Mouse (Mus musculus): ENCODE results near the gene 4930412O13Rik.

DNA sequence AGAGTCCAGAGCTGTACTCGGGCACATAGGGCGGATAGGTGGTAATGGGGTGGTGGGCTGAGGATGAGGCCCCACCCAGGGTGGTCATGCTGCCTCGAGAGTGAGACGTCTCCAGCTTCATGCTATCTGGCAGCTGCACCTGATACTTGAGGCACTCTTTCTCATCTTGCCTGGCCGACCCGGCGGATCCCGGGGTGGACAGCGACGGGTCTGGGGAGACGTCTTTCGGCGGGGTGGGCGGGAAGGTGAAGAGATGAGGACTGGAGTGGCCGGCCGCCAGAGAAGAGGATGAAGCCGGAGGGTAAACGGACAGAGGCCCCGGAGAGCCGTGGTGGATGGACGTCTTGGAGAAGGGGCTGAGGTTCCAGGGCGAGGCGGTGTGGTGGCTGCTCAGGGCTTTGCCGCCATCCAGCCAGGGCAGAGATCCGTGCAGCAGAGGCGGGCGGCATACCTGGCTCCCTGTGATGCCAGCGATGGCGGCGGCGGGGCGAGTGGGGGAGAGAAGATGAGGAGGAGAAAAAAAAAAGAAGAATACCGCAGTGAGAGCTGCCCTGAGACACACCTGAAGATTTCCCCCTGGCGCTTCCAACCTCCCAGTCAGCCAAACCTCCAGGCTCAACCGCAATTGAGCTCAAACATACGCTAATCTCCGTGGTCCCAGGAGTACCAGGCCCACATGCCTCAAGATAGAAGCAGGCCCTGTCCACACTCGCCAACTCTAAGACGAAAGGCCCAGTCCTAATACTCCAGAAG lies 6.4 kb upstream of the 4930412O13Rik start:
- no peak for TF ChIP-seq ZNF384 (IDR thresholded peaks at IDR 0.05; ENCODE audit: low read depth, low read length)
- no peak for TF ChIP-seq ZC3H11A (IDR thresholded peaks at IDR 0.05; ENCODE audit: borderline replicate concordance, low read depth, low read length)
- TF ChIP-seq HCFC1 (IDR thresholded peaks at IDR 0.05; ENCODE audit: borderline replicate concordance, insufficient read depth, low read length): no peak

Measured in ES-E14 (cell line).